Mouse (Mus musculus) spleen, postnatal 36 days (tissue): ENCODE measurements around the gene Ccdc62.

ENCODE experiments used
- DNase-seq, 2 experiments: peaks; one replicate each; pipeline ENCODE4 v3.0.0; 2022; ENCODE audit warnings: low spot score in 2 of 2, mixed read lengths in 1 of 2

Gene Ccdc62

DNA sequence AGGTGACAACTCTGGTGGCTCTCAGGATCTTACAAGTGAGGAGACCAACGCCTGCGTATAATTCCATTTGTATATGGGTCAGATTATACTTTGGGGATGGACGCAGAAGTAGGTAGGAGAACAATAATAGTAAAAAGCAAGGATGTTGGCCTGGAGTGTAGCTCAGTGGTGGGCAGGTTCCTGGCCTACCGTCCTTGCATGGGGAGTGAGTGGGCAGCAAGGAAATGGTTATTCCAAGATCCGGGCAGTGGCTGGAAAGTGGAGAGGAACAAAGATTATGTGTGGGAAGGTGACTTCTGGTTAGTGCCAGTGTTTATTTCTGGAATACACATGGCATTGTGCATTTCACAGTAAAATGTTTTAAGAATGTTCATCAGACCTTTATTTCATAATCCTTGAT, 5.5 kb downstream of the Ccdc62 start:
- DNase-seq, result no peak

DNA sequence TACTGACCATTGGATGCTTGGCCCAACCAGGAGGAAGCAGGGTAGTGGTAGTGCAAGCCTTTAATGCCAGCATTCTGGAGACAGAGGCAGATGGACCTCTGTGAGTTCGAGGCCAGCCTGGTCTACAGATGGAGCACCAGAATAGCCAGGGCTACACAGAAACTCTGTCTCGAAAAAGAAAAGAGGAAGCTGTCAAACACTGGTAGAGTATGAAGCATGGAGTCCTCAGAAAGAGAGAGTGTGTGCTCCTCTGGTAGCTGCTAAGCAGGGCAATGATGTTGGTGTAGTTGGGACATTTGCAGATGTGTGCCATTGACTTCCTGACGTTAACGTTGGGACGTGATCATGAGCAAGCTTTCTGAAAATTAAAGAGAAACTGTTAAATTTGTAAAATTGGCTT, 8.0 kb downstream of the Ccdc62 start:
- DNase-seq, result no peak

DNA sequence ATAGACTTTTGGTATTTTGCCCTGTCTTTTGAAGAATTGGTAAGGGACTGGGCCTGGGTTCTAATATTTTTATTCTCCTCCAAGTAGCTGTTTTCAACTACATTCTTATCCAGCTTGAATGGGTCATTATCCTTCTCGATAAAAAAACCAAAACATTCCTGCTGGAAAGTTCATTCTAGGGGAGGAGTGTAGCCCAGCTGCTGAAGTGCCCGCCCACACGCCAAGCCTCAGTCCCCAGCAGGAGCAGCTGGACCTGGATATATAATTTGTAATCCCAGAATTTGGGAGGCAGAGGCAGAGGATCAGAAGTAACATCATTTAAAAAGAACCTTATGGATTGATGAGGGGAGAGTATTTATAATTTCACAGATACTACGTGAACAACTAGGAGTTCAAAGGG, 16.1 kb downstream of the Ccdc62 start:
- no peak for DNase-seq

DNA sequence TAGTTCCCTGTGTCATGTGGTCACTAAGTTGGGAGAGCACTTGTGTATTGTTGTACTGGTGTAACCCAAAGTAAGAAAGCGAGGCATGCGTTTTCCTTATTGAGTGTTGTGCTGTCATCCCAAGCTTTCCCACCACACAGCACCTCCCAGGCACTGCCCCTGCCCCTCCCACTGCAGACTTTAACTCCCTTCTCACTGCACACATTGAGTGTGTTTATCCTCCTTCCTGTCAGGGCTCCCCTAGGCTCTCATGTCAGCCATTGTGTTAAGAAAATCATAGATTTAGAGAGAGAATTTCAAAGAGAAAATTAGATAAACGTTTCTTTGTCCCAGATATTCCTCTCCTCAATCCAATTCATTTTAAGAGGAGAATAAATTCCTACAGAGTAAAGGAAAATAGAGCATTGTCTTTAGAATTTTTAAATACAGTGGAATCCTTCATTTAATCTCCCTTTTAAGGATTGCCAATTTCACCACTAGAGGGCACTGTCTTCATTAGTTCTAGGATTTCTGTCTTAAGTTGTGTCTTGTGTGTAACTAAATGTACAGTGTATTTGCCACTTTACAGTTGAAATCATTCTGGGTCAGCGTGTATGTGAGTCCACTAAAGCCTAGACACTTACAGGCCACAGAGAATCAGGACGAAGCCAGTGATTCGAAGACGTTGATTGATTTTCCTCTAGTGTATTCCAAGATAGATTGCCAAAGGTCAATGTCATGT, 16.7 kb downstream of the Ccdc62 start:
- peak in 1 of 2 experiments; percentile 52 for DNase-seq

DNA sequence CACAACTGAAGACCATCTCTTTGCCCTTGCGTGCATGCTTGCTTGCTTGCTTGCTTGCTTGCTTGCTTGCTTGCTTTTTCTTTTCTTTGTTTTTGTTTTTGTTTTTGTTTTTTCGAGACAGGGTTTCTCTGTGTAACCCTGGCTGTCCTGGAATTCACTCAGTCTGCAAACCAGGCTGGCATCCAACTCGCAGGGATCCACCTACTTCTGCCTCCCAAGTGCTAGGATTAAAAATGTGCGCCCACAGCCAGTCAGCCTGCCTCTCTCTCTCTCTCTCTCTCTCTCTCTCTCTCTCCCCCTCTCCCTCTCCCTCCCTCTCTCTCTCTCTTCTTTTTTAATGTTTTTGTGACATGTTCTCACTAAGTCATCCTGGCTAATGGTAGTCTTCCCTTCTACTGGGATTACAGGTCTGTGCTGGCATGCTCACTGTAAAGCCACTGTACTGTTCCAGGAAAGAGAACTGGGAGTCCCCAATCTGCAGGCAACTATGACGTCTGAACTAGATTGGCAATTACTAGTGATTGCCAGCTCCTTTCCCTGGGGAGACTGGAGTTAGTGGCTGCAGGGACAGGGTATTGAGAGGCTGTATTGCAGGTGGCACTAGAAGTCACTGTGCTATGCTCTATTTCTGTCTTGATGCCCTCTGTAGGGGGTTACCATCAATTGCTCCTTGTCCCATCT, 22.0 kb downstream of the Ccdc62 start:
- DNase-seq, result no peak

DNA sequence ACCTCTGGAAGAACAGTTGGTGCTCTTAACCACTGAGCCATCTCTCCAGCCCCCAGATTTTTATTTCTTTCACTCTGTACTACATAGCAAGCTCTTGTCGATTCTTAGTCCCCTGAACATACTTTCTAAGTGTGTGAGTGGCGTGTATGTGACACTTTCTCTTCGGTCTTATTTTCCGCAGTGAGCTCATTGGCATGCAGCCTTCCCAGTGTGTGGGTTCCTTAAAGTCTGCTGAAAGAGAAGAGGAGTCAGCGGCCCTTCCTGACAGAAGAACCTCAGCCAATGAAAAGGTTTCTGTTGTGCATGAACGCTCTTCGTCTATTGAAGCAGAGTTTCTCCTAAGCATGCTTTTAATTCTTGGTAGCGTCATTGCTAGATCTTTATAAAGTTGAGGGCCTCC, 26.7 kb downstream of the Ccdc62 start:
- DNase-seq, result no peak

DNA sequence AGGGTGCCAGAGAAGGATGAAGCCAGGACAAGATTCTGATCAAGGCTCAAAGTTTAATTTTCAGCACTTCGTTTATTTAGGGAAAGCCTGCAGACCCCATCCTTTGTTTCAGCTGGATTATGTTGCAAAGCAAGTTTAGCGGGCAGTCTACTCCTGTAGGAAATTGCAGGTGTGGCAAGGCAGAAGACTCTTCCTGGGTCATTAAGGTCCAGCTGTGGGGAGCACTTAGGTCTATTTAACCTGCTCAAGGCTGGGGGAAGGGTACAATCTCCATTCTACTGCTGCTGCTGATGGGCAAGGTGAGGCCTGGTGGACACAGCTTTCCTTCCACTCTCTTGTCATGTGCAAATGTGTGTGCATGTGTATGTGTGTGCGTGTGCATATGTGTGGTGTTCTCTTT, 28.5 kb downstream of the Ccdc62 start:
- DNase-seq, result no peak

DNA sequence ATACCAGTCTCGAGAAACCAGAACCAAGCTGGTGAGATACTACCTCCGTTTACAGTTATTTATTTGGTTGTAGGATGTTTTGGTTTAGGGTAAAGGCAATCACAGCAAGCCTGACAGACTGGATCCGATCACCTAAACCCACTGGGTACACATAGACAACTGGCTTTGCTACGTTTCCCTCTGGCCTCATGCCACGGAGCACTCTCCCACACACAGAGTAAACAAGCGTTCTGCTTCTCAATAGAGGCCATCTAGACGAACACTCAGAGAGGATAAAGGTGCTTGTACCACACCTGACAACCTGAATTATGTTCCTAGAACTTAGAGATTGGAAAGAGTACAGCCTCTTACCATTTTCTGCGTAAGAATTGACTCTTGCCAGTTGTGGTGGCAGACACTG, 29.6 kb downstream of the Ccdc62 start:
- DNase-seq, result no peak

DNA sequence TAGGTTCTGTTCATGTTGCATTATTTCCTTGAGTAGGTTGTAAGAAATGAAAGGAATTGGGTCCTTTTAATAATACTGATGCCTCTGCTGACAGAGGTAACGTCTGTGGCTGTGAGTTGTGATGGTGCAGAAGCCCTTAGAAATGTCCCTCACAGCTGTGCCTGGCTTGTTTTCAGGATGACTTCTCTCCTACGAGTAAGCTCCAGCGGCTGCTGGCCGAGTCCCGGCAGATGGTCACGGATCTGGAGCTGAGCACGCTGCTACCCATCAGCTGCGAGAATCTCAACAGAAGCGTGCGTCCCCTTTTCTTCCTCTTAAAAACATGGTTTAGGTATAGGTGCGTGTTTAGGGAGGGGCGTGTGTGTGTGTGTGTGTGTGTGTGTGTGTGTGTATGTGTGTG, 30.6 kb downstream of the Ccdc62 start:
- DNase-seq, result no peak

DNA sequence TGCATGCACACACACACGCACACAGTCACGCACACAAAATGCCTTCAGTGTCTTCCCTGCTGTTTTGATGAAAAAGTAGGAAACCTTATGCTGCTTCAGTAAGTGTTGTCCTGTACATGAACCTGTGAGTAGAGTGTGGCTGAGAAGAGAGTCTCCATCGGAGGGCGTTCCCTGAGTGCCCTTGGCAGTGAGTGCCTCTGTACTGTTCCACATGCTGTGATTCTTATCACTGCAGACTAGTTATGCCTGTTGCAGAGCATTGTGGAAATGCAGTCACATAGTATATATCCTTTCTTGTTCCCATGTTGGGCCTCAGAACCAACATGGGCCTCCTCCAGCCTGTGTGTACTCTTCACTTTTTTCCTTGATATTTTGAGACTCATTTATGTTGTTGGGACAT, 33.7 kb downstream of the Ccdc62 start:
- no peak for DNase-seq

DNA sequence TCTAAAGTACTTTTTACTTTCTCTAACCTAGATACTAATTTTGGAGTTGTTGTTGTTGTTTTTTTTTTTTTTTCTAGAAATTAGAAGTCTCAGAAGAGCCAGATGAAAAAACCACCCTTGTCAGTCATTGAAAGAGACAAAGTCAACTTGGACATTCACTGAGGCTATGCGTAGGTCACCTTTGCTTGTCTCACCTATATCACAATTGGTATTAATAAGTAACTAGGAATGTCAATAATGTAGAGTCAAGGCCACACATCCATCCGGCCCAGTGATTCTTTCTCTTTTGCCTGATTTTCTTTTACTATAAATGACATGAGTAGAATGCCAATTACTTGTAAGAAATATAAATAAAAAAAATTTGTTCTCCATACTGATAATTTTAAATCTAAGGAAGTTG, 36.3 kb downstream of the Ccdc62 start:
- DNase-seq, result no peak

DNA sequence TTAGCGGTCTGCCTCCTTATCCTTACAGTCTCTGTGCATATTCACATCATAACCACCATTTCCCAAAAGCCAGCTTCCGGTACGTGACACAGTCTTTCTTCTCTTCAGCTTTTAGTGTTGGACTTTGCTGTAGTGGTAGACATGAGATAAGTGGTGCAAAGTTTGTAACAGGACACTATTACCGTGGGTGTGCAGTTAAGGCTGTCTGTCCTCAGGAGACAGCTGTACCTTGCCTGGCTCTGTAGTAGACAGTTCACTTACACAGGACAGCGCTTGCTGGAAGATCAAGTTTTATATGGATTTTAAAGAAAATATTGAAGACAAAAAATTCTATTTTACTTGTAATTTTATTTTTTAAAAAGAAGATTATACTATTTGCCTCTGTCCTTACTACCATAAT, 38.0 kb downstream of the Ccdc62 start:
- DNase-seq, result no peak

DNA sequence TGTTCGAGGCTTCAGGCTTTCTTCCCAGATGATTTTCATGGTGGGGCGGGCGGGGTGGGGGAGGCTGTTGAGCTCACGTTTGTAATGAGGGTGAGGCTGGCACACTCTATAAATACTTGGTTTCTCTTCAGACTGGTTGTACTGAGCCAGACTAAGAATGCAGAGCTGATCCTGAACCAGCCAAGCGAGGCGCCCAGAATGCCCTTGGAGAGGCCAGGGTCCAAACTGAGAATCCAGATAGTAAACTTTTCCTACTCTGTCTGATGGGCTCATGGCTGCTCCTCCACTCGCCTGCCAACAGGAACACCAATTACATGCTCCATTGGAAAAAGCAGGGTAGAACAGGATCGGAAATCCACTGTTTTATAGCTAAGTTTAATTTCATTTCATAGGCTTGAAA, 38.7 kb downstream of the Ccdc62 start:
- DNase-seq, result no peak

DNA sequence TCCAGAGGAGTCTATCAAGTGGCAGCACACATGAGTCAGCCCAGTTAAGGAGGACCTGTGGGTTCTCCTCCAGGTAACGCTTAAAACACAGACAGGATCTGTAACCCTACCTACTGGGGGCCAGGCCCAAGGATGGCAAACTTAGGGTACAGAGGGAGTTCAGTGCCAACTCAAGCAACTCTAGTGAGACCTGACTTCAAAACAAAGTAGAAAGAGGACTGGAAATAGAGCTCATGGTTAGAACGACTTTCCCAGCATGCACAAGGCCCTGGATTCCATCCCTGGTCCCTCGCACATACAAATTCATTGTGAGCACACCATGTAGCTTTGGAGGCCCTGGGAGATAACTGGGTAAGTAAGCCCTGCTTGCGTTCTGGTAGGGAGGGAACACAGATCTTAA, 40.1 kb downstream of the Ccdc62 start:
- DNase-seq, result no peak

DNA sequence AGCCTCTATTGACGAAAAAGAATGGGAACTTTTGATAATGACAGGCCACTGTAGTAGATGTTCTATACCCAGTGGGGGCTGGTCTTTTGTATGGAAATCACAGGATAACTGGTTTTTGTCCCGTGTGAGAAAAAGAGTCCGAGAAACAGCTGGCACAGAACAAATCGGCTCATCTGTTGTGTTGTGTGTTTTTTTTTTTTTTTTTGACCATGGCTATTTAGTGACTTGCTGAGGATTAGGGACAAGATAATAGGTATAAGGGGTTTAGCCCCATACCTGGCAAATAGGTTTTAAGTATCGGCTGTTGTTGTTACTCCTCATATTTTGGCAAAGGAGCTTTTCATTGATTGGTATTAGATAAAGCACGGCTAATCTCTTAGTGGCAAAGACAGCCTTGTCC, 42.0 kb downstream of the Ccdc62 start:
- no peak for DNase-seq

DNA sequence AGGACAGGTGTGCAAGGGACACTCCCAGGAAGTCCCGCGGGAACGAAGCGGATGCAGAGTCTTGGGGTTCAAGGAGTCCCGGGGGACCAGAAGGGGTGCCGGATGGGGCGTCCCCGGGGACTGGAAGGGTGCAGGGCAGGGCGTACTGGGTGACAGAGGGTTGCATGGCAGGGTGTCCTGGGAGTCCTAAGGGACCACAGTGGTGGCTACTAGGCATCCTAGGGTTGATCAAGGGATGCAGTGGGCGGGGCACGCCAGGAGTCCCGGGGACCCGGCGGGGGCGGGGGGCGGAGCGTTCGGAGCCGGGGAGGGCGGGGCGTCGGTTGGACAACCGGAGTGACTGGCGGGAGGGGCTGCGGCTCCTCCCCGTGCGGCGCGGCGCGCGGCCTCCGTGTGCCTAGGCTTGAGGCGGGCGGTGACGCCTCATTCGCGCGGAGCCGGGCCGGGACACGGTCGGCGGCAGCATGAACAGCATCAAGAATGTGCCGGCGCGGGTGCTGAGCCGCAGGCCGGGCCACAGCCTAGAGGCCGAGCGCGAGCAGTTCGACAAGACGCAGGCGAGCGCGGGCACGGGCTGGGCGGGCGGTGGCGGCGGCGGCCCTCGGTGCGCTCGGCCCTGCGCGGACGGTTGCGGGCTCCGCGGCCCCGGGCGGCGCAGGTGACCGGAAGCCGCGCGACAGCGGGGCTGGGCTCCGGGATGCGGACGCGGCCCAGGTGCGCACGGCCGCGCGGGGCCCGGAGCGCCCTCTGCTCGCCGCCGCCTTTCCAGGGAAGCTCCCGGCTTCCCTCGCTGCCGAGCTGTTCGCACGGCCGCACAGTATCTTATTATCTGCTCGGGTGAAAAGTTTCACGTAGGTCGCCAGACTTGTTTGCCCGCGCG, 43.1 kb downstream of the Ccdc62 start, which contains the start of gene Hip1r:
Gene Hip1r (plus strand): TSS at position 330 of the 880 bp plus-strand sequence.
- peak; percentile 94 to 95 for DNase-seq

DNA sequence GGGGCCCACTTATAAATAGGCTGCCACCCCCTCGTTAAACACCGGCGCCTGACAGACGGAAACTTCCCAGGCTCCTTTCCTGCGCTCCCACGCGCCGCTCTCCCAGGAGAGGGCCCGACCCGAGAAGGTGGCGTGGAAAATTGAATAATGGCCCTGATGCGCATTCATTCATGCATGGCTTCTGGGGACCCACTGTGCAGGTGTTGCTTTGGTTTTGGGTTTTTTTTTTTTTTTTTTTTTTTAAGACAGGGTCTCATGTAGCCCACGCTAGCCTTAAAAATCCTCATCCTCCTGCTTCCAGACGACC, 43.7 kb downstream of the Ccdc62 start:
- peak in 1 of 2 experiments; percentile 41 for DNase-seq

DNA sequence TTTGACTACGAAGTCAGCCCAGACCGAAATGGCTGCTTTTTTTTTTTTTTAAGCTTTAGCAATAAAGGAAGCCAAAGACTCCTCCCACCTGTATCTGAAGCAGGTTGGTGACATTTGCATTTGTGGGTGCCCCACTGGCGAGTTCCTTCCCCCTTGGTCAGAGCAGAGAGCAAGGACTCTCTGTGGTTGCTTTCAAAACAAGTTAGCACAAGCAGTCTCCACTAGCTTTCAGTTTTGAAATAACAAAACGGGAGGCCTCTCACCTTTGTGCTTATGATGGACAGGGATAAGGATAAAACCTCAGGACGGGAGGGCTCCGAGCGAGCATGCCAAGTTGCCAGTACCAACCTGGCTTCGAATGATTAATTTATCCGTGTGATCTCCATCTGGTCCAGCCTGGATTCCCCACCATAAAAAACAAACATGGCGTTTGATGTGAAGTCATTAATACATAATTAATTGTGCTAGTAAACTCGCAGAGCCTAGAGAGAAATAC, 44.2 kb downstream of the Ccdc62 start:
- DNase-seq, result peak; percentile 91 to 92

DNA sequence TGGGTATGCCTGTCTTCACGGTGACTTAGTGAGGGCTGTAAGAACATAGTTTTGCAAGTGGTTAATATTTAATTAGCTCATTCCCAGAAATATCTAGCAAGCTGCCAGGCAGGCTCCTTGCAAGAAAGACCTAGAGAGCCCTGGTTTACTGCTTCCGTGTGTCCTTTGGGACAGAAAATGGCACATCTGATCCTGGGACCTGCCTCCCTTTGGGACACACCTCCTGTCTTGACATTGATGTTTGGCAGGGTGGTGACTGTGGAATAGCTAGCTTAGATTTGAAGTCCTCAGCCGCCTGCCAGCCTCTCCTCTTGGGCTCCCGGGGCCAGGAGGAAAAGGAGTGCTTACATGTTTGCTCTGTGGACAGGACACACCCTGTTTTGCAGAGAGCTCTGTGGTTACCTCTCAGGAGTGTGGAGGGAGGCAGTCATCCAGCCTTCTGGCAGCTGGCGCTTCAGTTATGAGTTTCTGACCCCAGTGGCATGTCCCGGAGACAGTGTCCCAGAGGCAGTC, 45.2 kb downstream of the Ccdc62 start:
- peak in 1 of 2 experiments; percentile 10 for DNase-seq

DNA sequence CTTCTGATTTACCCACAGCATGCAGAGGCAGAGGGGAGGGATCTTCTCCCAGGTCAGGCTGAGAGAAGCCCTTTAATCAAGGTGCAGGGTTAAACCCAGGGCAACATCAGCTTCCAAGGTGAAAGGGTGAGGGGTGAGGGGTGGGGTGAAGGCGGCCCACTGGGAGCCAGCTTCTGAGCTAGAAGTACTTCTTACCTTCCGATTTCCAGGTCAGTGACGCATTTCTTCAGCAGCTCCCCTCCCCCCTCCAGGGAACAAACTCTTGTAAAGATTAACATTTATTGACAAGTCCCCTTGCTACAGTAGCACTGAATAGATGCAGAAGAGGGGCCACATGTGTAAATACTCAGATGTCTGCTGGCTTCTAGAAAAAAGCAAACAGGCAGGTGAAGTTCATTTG, 46.8 kb downstream of the Ccdc62 start:
- DNase-seq, result no peak

DNA sequence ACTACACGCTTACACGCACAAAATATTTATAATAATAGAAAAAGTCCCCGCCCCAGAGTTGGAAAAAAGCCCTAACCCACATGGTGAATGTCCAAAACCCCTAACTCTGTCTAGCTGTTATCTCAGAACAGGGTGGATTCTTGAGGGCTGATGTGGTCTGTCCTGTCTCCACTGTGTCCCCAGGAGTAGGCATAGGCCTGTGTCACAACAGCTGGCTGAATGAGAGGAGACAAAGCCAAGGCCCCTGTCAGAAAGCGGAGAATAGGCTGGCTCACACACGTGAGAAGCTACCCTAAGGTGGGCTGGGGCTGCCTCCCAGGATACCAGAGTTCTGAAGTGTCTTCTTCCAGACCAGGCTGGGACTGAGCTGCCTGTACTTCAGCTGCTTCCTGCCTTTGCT, 47.7 kb downstream of the Ccdc62 start:
- no peak for DNase-seq

DNA sequence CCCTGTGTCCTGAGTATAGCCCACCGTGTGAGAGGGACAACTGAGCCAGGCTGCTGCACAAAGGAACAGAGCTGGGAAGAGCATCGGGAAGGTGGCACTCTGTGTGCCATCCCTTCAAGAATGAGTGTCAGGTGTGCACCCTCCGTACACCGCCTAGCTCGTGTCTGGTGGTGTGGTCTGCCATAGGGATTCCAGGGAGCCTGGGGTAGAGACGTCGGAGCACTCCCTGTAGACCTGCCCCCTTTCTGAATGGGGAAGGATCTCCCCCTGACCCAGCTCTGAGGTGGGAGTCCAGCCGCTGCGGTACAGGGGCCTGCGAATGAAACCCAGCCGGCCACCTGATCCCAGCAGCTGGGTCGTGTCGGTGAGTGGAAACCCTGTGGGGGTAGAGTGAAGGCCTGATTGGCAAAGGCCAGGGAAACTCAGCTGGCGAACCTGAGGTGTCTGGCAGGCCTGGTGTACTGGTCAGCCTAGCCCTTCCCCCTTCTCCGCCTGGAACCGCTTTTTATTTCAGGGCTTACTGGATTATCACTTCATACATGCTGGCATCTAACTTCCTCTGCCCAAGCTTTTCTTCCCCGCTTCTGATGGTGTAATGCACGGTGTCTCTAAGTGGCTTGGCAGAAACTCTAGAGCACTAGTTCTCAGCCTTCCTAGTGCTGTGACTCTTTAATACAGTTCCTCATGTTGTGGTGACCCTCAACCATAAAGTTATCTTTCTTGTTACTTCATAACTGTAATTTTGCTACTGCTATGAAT, 48.9 kb downstream of the Ccdc62 start:
- DNase-seq, result no peak
